Mouse (Mus musculus) cerebellum, adult 2 months (tissue): ENCODE measurements around the gene Cyp2d22.

Source experiments
- CTCF ChIP-seq: fragments of 200-500 bp; IDR thresholded peaks from 2 replicates; pipeline ENCODE4 v1.5.1; 2011; ENCODE audit warnings: low read depth, mild to moderate bottlenecking, control low read depth, low read length, moderate library complexity, borderline replicate concordance; ENCODE audit not compliant: insufficient read depth
- POLR2A ChIP-seq: fragments of 200-500 bp; IDR thresholded peaks from 2 replicates; pipeline ENCODE4 v1.6.1; 2011; ENCODE audit warnings: low read length, control low read depth, borderline replicate concordance; ENCODE audit not compliant: insufficient read depth

DNA sequence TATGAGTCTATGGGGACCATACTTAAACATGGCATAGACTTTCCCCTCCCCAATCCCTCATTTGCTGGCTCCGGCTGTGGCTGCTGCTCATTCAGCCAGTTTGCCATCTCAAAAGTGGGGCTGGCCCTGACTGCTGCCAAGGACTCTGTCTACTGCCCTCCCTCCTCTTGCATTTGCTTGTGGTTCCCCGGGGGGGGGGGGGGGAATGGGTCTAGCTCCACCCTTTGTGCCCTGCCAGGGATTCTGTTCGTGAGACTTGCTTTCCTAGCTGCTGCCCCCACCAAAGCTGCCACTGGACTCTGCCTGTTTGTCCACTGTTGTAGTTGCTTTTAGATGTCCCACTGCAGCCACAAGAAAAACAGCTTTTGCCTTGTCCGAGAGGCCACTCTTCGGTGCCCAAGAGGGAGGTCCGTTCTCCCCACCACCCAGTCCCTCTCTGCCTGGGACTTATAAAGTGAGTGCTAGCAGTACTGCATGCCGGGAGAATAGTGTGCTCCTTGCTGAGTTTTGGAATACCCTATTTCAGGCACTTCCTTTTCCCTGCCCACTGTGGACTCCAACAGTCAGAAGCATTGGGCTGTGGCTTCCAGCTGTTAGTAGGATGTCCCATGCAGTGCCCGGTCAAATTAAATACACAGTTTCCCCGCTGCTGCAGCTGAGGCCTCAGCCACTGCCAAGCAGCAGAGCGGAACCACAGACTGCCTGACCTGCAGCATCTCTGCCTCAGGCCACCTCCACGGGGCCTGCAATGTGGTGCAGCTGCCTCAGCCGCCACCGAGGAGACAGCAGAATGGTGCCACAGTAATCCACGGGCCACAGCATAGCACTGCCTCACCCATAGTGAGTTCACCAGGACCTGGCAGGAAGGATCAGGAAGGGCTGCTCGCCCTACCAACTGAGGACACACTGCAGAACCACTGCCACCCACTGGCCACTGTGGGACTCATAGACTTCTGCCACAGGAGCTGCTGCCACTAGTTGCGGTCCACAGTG is 37.0 kb upstream of the Cyp2d22 start:
- TF ChIP-seq CTCF: peak; percentile 93
- no peak for TF ChIP-seq POLR2A
